Mouse (Mus musculus): ENCODE data around the gene Habp2. TPM values are rescaled to one million over a fixed set of nuclear protein-coding genes. Genes with fewer than 3 reads are reported as not detected.
A peak's percentile ranks its signal among the peaks of the same experiment; 100 is the strongest.
"Not testable (repeated sequence)": the region's sequence is repeated elsewhere in the genome, so short reads cannot be mapped to it uniquely, and the experiment has no call there.

The Habp2 gene
- polyA plus RNA-seq, 1 experiment from 2014 or later: 0.10 TPM

DNA sequence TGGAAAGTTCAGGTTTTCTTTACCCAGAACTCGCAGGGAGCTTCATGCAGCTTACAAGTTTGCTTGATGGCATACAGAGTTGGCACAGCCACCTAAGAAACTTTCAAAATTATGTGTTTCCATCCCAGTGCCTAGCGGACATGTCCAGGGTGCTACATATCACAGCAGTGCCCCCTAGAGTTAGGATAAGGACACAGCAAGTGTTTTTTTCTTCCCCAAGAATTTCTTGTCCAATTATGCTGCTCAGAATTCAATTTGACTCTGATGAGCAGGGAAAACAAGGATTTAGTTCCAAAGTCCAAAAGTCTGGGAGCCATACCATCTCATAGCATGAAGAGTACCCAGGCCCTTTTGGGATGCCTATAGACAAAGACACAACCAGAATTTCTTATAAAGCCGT, 59.1 kb downstream of the Habp2 start:
- H3K9me3 ChIP-seq (replicated peaks): no peaks in the 10 kb centered on the region
- 68% methylated on average over 3 of the region's 3 CpGs for WGBS
- peaks cover 41% of the 10 kb centered on the region for H3K4me1 ChIP-seq
- no peak for ATAC-seq
- H3K27ac ChIP-seq: no peak overlapping the region
- no peaks in the 10 kb centered on the region for H3K36me3 ChIP-seq (ENCODE audit: poor library complexity, severe bottlenecking)
- H3K27me3 ChIP-seq: peaks cover 5% of the 10 kb centered on the region; the same call in 1 of the 2 replicates
- H3K4me2 ChIP-seq: no peak overlapping the region
- H3K9ac ChIP-seq: no peak overlapping the region
- no peak overlapping the region for H3K4me3 ChIP-seq

DNA sequence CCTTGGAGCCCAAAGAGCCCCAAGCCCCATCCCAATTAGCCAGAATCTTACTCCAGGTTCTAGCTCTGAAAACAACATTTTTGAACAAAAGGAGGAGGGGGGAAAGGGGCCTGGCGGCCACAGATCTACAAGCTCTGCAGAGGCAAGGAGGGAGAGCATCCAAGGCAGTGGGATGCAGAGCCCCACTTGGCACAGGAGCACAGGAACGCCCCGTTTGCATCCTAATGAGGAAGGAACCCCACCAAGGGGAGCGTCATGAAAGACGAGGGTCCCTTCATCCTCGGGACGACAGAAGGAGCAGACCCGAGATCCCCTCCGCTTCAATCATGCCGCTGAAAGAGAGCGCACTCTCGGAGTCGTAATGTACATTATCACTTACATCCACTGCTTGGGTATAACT, 59.8 kb downstream of the Habp2 start:
- Histone ChIP-seq H3K27ac (no peak overlapping the region), H3K9ac (no peak overlapping the region), H3K27me3 (peaks cover 5% of the 10 kb centered on the region; the same call in 1 of the 2 replicates), H3K4me1 (peaks cover 41% of the 10 kb centered on the region), H3K4me3 (no peak overlapping the region), H3K9me3 (replicated peaks) (no peaks in the 10 kb centered on the region), H3K36me3 (ENCODE audit: poor library complexity, severe bottlenecking) (no peaks in the 10 kb centered on the region), H3K4me2 (peak overlapping the region; percentile 31; the same call in 1 of the 2 replicates)
- WGBS: 31% methylated on average over 13 of the region's 13 CpGs
- ATAC-seq: peak; percentile 34; the same call in 1 of the 2 replicates

DNA sequence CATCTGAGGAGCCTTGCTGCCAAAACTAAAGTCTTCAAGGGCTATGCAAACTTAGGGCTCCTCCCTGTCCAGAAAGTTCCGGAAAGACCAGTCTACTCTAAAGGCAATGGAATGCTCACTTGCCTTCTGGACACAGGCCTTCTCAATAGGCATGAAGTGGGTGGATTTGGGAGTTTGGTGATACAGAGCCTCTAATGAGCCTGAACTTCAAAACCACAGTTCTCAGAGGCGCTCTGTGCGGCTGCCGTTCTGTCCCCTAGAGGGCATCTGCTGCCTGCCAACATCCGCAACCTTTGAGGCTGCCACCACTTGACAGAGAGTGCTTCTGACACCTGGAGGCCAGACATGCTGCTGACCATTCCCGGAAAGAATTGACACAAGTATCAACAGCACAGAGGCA, 62.4 kb downstream of the Habp2 start:
- Histone ChIP-seq H3K4me3 (no peak overlapping the region), H3K4me1 (peaks cover 29% of the 10 kb centered on the region), H3K9me3 (replicated peaks) (0 out of 2 replicates have a peak, but pooled peaks cover 3% of the 10 kb centered on the region), H3K36me3 (ENCODE audit: poor library complexity, severe bottlenecking) (no peaks in the 10 kb centered on the region), H3K27me3 (peaks cover 5% of the 10 kb centered on the region; the same call in 1 of the 2 replicates), H3K9ac (no peak overlapping the region), H3K4me2 (no peak overlapping the region), H3K27ac (no peak overlapping the region)
- WGBS: 33% methylated on average over 6 of the region's 6 CpGs
- ATAC-seq: no peak

DNA sequence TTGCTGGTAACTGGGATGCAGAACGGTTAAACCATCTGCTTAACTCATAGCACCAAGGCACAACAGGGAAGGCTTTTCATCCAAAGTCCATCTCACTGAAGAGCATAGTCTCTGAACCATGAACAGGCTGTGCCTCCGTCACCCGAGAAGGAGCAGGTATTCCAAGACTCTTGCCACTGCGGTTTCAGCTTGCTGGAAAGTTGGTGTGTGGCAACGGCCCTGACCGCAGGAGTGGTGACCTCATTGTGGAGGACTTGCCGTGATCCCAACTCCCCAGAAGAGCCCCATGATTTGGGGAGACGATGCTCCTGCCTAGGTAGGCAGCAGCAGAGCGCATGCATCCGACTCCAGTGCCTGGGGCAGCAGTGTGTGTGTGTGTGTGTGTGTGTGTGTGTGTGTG, 66.8 kb downstream of the Habp2 start:
- H3K4me3 ChIP-seq: no peak overlapping the region
- no peak overlapping the region for H3K27ac ChIP-seq
- H3K36me3 ChIP-seq (ENCODE audit: poor library complexity, severe bottlenecking): no peaks in the 10 kb centered on the region
- H3K4me2 ChIP-seq: no peak overlapping the region
- 0 out of 2 replicates have a peak, but pooled peaks cover 3% of the 10 kb centered on the region for H3K9me3 ChIP-seq (replicated peaks)
- H3K9ac ChIP-seq: no peak overlapping the region
- WGBS: 85% methylated on average over 10 of the region's 10 CpGs
- no peaks in the 10 kb centered on the region for H3K27me3 ChIP-seq
- peaks cover 20% of the 10 kb centered on the region; the same call in 1 of the 2 replicates for H3K4me1 ChIP-seq
- ATAC-seq: no peak

DNA sequence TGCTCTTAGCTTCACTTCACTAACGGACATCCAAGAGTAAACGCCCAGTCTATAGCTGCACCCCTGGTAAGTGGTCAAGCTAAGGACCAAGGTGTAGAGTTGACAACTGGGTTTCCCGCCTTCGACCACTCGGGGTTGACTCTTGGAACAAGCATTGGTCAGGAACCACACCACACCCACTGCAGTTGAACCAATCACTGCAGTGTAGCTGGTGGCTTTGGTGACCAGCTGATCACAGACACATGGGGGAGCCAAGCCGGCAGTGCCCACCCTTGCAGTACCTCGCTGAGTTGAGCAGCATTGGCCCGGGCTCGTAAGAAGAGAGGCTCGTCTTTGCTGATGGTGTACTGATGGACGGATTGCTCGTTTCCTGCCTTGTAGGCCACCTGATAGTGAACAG, 68.3 kb downstream of the Habp2 start:
- Histone ChIP-seq H3K9me3 (replicated peaks) (0 out of 2 replicates have a peak, but pooled peaks cover 3% of the 10 kb centered on the region), H3K4me1 (peaks cover 10% of the 10 kb centered on the region; the same call in 1 of the 2 replicates), H3K4me2 (no peak overlapping the region), H3K4me3 (no peak overlapping the region), H3K27me3 (no peaks in the 10 kb centered on the region), H3K27ac (no peak overlapping the region), H3K9ac (no peak overlapping the region), H3K36me3 (ENCODE audit: poor library complexity, severe bottlenecking) (no peaks in the 10 kb centered on the region)
- ATAC-seq: no peak
- WGBS: 92% methylated on average over 12 of the region's 12 CpGs

DNA sequence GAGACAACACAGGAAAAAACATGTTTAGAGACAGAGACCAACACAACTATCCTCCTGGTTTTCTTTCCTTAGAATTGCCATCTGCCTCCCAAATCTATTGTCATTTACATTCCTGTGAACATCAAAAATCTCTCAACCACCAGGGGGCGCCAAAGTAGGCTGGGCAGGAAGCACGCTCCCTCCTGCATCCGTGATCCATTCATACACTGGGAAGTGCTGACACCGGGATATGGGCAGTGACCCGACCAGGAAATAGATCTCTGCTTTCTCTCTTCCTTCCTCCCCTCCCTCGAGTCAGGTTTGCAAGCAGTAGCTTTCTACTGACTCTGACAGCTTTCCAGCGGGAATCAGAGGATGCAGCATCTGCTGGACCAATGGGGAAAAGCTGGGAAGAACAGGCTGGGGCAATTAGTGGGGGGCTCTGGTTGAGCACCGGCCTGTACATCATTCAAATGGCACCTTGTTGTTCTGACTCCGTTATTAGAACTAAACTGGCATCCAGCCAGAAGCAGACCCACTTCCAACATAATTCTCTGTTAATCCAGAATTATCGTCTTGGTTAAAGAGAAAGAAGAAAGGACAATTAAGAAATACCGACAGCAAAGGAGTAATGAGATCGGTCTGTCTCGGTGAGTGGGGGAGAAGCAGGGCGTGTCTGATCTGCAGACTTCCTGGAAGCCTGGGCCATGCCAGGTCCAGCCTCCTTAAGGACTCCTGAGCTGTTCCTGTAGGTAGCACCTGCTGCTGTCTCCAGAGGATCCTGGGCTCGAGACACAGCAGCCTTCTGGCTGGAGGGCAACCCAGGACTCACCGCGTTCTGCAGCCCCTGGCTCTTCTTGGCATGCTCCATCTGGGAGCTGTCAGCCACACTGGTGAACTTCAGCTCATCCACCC, 69.8 kb downstream of the Habp2 start:
- Histone ChIP-seq H3K27ac (no peak overlapping the region), H3K36me3 (ENCODE audit: poor library complexity, severe bottlenecking) (no peaks in the 10 kb centered on the region), H3K4me2 (peak overlapping the region; percentile 17; the same call in 1 of the 2 replicates), H3K9me3 (replicated peaks) (0 out of 2 replicates have a peak, but pooled peaks cover 3% of the 10 kb centered on the region), H3K9ac (no peak overlapping the region), H3K27me3 (no peaks in the 10 kb centered on the region), H3K4me3 (no peak overlapping the region), H3K4me1 (peaks cover 6% of the 10 kb centered on the region; the same call in 1 of the 2 replicates)
- WGBS: 24% methylated on average over 17 of the region's 17 CpGs
- 0 out of 2 replicates have a peak, but pooled peaks have one; percentile 55 for ATAC-seq

DNA sequence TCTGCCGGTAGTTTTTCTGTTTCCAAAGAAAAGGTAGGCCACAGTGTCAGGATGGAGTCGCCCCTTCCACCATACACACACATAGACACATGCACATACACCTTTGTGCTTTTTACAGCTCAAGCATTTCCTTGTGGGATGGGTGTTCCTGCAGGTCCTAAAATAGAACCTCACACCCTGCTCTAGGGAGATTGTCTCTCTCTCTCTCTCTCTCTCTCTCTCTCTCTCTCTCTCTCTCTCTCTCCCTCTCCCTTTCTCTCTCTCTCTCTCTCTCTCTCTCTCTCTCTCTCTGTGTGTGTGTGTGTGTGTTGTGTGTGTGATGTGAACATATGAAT, 70.4 kb downstream of the Habp2 start:
- not testable (repeated sequence) for H3K4me2 ChIP-seq; ATAC-seq; H3K4me3 ChIP-seq; H3K27me3 ChIP-seq; H3K9me3 ChIP-seq (replicated peaks); H3K9ac ChIP-seq; H3K27ac ChIP-seq; H3K36me3 ChIP-seq (ENCODE audit: poor library complexity, severe bottlenecking); H3K4me1 ChIP-seq
- 76% methylated on average over 2 of the region's 2 CpGs for WGBS

DNA sequence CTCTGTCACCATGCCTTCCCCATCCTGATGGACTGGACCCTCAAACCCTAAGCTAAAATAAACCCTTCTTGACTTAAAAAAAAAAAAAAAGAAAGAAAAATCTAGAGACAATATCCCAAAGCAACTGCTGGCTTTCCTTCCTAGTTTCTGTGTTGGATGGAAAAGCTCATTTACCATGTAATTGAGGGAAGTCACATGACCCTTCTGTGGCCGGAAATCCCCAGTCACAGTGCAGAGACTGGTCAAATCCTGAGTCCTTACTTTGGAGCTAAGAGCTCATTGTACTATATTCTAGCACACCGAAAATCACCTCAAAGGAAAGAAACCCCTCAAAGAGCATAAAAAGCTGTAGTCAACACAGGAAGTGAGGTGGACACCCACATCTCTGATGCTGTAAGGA, 72.0 kb downstream of the Habp2 start:
- H3K9ac ChIP-seq: no peak overlapping the region
- no peak overlapping the region for H3K4me2 ChIP-seq
- ATAC-seq: no peak
- peaks cover 6% of the 10 kb centered on the region; the same call in 1 of the 2 replicates for H3K4me1 ChIP-seq
- no peak overlapping the region for H3K27ac ChIP-seq
- 82% methylated on average over 2 of the region's 2 CpGs for WGBS
- H3K4me3 ChIP-seq: no peak overlapping the region
- H3K9me3 ChIP-seq (replicated peaks): no peaks in the 10 kb centered on the region
- no peaks in the 10 kb centered on the region for H3K36me3 ChIP-seq (ENCODE audit: poor library complexity, severe bottlenecking)
- H3K27me3 ChIP-seq: no peaks in the 10 kb centered on the region

DNA sequence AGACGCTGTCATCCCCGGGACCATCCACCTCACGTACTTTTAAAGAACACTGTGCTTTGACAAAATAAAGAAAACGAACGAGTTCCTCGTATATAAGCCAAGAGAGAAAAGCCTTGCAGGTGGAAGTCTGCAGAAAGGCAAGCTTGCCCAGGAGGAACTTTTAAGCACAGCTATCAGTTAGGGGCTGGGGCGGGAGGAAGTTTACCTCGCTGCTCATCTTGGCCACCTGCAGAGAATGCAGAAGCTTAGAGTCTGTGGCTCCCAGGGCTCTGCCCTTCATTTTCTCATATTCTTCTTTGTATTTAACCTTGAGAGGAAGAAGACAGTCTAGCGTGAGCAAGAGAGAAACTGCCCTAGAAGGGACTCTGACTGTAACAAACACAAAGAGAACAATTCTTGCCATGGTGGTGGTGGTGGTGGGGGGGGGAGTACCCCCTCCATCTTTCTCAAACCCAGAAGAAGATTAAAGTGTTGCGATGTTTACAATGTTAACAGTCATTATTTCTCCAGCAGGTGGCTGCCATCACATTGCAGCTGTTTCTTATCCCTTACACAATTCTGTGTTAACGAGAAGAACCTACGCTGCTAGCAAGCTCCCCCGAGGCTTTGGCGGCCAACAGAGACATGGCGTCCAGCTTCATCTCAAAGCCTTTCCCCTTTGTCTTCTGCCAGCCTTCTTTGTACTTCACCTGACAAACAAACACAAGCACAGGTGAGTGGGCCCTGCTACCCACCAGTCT, 77.0 kb downstream of the Habp2 start:
- no peaks in the 10 kb centered on the region for H3K4me1 ChIP-seq
- ATAC-seq: no peak
- no peaks in the 10 kb centered on the region for H3K36me3 ChIP-seq (ENCODE audit: poor library complexity, severe bottlenecking)
- no peak overlapping the region for H3K27ac ChIP-seq
- WGBS: 61% methylated on average over 15 of the region's 15 CpGs
- no peak overlapping the region for H3K4me3 ChIP-seq
- H3K9me3 ChIP-seq (replicated peaks): no peaks in the 10 kb centered on the region
- no peaks in the 10 kb centered on the region for H3K27me3 ChIP-seq
- H3K9ac ChIP-seq: no peak overlapping the region
- no peak overlapping the region for H3K4me2 ChIP-seq

DNA sequence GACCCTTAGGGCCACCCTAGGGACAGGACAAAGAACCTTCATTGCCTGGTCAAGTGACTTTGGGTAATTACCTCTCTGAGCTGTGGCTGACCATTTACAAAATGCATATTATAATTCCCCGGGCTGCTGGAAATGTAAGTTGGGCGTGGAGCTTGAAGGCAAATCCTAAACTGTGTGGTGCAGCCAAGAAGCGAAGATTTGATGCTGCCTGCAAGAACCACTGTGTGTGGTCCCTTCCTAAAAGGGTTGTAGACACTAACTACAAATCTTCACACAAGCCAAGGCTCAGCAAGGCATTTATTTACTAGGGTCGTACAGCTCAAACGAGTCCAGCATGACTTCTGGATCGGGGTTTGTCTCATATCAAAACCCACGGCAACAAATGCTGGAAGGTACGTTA, 77.6 kb downstream of the Habp2 start:
- ATAC-seq: no peak
- WGBS: 83% methylated on average over 8 of the region's 8 CpGs
- Histone ChIP-seq H3K27me3 (no peaks in the 10 kb centered on the region), H3K4me1 (no peaks in the 10 kb centered on the region), H3K4me2 (no peak overlapping the region), H3K36me3 (ENCODE audit: poor library complexity, severe bottlenecking) (no peaks in the 10 kb centered on the region), H3K27ac (no peak overlapping the region), H3K9me3 (replicated peaks) (no peaks in the 10 kb centered on the region), H3K4me3 (no peak overlapping the region), H3K9ac (no peak overlapping the region)

DNA sequence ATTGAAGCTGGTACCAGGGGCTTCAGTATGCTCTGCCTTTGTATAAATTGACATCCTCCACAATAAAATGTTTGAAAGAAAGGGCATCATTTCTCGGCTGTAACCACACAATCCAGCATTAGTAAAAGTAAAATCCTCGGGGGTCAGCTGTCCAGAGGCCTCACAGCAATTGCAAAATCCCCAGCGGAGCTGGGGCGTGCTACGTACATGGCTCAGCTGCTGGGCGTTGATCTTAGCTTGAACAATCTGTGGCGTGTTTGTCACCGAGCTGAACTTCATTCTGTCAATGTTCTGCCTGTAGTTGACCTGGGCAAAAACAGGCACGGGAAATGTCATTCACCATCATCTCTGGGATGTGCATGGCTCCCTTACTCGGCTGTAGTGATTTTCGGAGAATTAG, 79.2 kb downstream of the Habp2 start:
- ATAC-seq: no peak
- Histone ChIP-seq H3K4me2 (no peak overlapping the region), H3K27me3 (no peaks in the 10 kb centered on the region), H3K4me3 (no peak overlapping the region), H3K36me3 (ENCODE audit: poor library complexity, severe bottlenecking) (no peaks in the 10 kb centered on the region), H3K9me3 (replicated peaks) (no peaks in the 10 kb centered on the region), H3K9ac (no peak overlapping the region), H3K27ac (no peak overlapping the region), H3K4me1 (no peaks in the 10 kb centered on the region)
- WGBS: 84% methylated on average over 11 of the region's 11 CpGs

DNA sequence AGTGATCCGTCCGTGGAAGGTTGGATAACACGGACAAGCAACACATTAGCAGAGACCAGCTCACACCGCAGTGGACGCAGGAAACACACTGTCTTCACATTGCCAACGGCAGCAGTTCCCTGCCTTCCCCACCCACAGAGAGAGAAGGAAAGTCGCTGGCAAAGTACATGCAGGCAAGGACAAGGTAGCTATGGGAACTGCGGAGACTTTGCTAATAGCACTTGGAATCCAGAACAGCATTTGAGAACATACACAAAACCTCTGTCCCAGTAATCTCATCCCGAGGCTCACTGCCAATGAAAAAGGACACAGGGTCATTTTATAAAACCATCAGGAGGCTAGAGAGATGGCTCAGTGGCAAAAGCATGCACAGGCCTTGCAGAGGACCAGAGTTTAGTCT, 79.7 kb downstream of the Habp2 start:
- no peak overlapping the region for H3K4me2 ChIP-seq
- ATAC-seq: no peak
- no peaks in the 10 kb centered on the region for H3K9me3 ChIP-seq (replicated peaks)
- H3K9ac ChIP-seq: no peak overlapping the region
- 81% methylated on average over 9 of the region's 9 CpGs for WGBS
- no peaks in the 10 kb centered on the region for H3K4me1 ChIP-seq
- H3K36me3 ChIP-seq (ENCODE audit: poor library complexity, severe bottlenecking): no peaks in the 10 kb centered on the region
- H3K4me3 ChIP-seq: no peak overlapping the region
- H3K27ac ChIP-seq: no peak overlapping the region
- H3K27me3 ChIP-seq: no peaks in the 10 kb centered on the region
